Mouse (Mus musculus) natural killer cell, adult 2 months (primary cell): ENCODE data around the gene Atg4a.
A peak's percentile ranks its signal among the peaks of the same experiment; 100 is the strongest.

Experiments used
- DNase-seq, 2 experiments: peaks; one replicate each; pipeline ENCODE4 v3.0.0; 2022; ENCODE audit warnings: low spot score in 2 of 2

Gene Atg4a

GRCm38 (mm10) chrX:140956272-140956940 is at the start of gene Atg4a, which contains the start of gene Psmd10:
Gene Atg4a (plus strand): TSS chrX:140956907.
Gene Psmd10 (minus strand): TSS chrX:140956728.
- peak; percentile 88 to 90 for DNase-seq

DNA sequence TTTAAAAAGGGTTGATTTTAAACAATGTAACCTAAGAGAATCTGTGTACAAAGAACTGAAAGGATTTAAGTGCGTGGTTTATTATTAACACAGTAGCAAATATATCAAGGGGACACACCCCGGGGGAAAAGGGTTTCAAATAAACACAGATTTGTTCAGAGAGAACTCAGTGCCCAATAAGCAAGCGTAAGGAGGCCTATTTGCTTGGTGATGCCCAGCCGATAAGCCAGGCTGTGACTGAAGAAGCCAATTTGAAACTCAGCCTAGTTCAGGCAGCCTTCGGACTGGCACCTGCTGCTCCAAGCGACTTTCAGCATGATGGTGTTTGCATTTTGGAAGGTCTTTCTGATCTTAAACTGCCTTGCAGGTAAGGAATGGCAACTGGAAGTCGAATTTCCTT is 49.3 kb upstream of the Atg4a start, which contains the start of gene Vsig1:
Gene Vsig1, plus strand, starts transcription at position 249 of the 400 bp plus-strand sequence.
- DNase-seq, result no peak

DNA sequence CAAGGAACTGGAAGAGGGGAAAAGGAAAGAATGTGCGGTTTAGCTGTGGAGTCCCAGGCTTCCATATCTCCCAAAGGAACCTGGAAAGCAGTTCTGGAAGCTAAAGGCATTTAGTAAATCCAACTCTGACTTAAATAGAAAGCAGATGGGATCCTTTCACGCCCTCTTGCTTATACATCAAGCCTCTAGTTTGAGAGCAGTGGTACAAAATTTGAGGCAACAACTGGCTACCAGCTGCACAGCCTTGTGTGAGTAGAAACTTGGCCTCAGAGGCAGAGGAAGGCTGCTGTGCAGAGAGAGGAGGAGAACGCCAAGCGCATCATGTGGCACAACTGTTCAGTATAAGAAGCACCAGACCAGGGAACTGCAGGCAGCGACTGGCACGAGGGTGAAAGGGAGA is 35.4 kb upstream of the Atg4a start:
- no peak for DNase-seq

- no peak for DNase-seq
Observed at GRCm38 (mm10) chrX:140932066-140932465, 24.6 kb upstream of the Atg4a start.

- DNase-seq, result no peak
Observed at GRCm38 (mm10) chrX:140933263-140933662, 23.4 kb upstream of the Atg4a start.

GRCm38 (mm10) chrX:140936271-140936670 is 20.4 kb upstream of the Atg4a start:
- no peak for DNase-seq

DNA sequence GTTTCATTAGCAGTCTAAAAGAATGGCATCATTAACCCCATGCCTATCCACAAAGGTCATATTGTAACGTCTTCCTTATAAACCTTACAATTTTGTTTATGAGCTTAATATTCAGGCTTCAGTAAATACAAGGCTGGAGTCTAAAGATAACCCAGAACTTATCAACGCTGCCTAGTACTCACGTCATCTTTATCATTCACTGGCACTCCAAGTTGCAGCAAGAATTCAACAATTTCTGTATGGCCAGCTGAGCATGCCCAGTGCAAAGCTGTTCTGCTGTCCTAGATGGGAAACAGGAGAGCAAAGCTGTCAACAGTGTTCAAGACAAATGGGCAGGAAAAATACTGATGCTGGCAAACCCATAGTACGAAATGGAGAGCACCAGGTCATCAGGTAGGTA is 3.1 kb upstream of the Atg4a start:
- no peak for DNase-seq

DNA sequence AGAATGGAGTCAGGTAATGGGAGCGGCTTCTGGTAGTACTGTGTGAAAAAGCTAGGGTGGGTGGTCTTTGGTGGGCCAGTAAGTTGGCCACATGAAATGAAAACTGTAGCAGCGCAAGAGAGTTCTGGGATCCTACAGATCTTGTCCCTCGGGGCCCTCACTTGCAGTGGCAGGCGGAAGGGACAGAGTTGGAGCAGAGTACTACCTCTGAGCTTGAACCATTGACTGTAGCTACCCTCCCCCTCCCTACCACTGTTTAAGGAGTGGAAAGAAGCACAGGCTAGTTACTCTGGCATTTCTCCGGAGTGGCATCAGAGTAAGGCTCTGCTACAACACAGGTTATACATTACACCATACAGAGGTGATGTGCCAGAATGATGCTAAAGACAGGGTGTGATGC is 252 bp downstream of the Atg4a start:
- DNase-seq, result no peak

DNA sequence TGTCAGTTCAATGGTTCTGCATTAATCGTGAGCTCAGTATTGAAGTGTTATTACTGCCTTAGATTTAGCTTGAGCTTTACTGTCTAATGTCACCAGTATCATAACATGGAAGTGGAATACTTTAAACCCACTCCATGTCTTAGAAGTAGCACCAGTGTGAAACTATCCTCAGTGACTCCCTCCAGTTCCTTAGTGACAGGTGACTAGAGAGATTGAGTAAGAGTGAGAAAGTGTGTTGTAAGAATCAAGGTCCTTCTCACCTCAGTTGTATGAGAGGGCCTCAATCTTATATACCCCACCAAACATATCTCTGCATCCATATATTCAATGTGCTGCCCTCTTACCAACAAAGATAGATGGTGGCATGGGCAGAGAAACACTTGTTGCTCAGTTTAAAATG is 22.2 kb downstream of the Atg4a start:
- no peak for DNase-seq

DNA sequence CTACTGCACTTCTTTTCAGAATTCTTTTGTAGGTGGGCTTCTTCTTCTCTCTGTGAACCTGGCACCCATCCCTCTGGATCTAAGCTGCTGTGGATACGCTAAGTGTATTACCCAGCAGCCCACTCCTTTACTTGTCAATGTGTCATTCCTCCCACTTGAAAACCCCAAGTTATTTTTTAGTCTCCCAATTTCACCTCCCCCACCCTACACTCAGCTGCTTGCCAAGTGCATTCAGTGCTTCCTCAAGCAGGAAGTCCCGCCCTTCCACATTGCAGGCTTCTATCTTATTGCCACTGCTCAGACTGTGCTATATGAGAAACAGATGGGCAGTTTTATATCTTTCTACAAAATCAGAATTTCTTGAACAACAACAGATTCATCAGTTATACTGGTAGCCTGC is 22.8 kb downstream of the Atg4a start:
- DNase-seq, result no peak

DNA sequence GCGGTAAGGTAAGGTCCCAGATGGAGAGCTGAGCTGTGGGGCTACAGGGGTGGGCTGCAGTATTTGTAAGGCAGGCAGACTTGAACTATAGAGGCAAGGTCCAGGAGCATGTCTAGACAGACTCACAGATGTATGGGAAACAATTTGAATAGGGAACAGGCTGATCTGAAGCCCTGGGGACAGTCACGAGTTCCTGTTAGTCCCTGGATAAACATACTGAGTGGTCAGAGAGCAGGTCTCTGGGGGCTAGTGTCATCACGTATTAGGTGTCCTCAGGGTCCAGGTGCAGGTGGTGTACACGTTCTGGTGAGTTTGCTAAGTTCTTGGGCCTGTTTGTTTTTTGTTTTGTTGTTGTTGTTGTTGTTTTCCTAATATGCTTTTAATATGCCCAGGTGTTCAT is 23.5 kb downstream of the Atg4a start:
- no peak for DNase-seq

GRCm38 (mm10) chrX:140983206-140983960 is 26.7 kb downstream of the Atg4a start:
- DNase-seq, result no peak

- DNase-seq, result no peak
Observed at GRCm38 (mm10) chrX:140984795-140985194, 28.1 kb downstream of the Atg4a start.

- DNase-seq, result no peak
Observed at GRCm38 (mm10) chrX:140985256-140985655, 28.5 kb downstream of the Atg4a start.

GRCm38 (mm10) chrX:140996909-140997516 is 40.3 kb downstream of the Atg4a start:
- no peak for DNase-seq

- no peak for DNase-seq
Observed at GRCm38 (mm10) chrX:140997912-140998545, 41.3 kb downstream of the Atg4a start.

DNA sequence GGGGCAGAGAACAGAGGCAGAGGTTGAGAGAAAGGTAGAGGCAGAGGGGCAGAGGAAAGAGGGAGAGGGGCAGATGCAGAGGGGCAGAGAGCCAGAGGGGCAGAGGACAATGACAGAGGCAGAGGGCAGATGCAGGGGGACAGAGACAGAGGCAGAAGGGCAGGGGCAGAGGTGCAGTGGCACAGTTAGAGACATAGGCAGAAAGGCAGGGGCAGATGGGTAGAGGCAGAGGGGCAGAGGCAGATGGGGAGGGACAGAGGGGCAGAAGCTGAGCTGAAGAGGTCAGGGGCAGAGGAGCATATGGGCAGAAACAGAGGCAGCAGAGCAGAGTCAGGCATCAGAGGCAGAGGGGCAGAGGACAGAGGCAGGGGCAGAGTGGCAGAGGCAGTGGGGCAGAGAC is 42.2 kb downstream of the Atg4a start:
- DNase-seq, result no peak

DNA sequence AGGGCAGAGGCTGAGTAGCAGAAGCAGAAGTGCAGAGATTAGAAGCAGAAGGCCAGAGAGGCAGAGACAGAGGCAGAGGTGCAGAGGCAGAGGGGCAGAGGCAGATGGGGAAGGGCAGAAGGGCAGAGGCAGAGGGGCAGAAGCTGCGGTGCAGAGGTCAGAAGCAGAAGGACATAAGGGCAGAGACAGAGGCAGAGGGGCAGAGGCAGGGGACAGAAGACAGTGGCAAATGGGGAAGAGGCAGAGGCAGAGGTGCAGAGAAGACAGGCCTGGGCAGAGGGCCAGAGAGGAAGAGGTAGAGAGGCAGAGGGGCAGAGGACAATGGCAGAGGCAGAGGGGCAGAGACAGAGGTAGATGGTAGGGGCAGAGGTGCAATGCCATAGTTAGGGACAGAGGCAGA is 193.0 kb downstream of the Atg4a start:
- DNase-seq, result no peak

DNA sequence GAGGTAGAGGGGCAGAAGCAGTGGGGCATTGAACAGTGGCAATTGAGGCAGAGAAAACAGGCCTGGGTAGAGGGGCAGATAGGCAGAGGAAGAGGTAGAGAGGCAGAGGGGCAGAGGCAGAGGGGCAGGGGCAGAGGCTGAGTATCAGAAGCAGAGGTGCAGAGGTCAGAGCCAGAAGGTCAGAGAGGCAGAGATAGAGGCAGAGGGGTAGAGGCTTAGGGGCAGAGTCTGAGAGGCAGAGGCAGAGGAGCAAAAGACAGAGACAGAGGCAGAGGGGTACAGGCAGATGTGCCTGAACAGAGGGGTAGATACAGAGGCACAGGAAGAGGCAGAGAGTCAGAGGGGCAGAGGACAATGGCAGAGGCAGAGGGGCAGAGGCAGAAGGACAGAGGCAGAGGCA is 193.6 kb downstream of the Atg4a start:
- DNase-seq, result no peak

DNA sequence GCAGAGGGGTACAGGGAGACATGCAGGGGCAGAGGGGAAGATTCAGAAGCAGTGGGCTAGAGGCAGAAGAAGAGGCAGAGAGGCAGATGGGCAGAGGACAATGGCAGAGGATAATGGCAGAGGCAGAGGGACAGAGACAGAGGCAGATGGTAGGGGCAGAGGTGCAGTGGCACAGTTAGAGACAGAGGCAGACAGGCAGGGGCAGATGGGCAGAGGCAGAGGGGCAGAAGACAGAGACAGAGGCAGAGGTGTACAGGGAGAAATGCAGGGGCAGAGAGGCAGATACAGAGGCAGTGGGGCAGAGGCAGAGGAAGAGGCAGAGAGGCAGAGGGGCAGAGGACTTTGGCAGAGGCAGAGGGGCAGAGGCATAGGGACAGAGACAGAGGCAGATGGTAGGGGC is 194.5 kb downstream of the Atg4a start:
- no peak for DNase-seq

GRCm38 (mm10) chrX:141156696-141157095 is 200.0 kb downstream of the Atg4a start:
- DNase-seq, result no peak

DNA sequence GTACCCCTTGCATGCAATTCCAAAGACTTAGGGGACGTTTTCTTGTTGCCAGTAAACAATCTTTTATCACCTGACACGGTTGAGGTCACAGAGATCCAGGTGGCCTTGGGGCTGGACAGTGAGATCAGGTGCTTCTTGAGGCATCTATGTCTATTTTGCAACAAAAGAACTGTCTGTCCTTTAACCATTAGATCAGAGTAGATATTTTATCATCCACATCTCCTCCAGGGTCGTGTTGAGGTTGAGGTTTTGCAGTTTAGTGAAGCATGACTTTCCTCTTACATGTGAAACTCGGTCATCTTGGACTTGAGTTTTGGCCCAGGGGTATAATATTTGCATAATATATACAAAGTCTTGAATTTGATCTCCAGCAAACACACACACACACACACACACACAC is 200.9 kb downstream of the Atg4a start:
- no peak for DNase-seq
